Mouse (Mus musculus) neural tube, embryonic 11.5 days (tissue): ENCODE measurements at regions not wholly inside any gene's neighbourhood (a gene's known extent, or its start where the extent isn't known, plus 50 kb on each side); places are given as distances from the start of the nearest gene placed in this dataset.

ENCODE experiments used
- ATAC-seq: fragments of 200-750 bp; cut with Nextera tagmentation; 2 replicates; pipeline ENCODE4 v1.8.0; 2017; ENCODE audit warnings: moderate number of reproducible peaks, mild to moderate bottlenecking, moderate TSS enrichment, moderate library complexity; ENCODE audit not compliant: insufficient read depth, low FRiP score, low TSS enrichment
- DNase-seq: peaks from one replicate; pipeline ENCODE4 v3.0.0-alpha.2; 2015; ENCODE audit warnings: low spot score
- H3K27ac ChIP-seq: fragments of 300-500 bp; sonication (generic); 2 replicates; pipeline ENCODE4 v1.5.1; 2014; ENCODE audit warnings: low read depth, mild to moderate bottlenecking, low read length
- H3K27me3 ChIP-seq: fragments of 300-500 bp; sonication (generic); 2 replicates; pipeline ENCODE4 v1.6.1; 2014; ENCODE audit warnings: mild to moderate bottlenecking, low read length, mixed read lengths; ENCODE audit not compliant: control insufficient read depth, insufficient read depth
- H3K36me3 ChIP-seq: fragments of 300-500 bp; sonication (generic); 2 replicates; pipeline ENCODE4 v1.6.1; 2014; ENCODE audit warnings: mild to moderate bottlenecking, low read length, moderate library complexity, mixed read lengths; ENCODE audit not compliant: control insufficient read depth, insufficient read depth
- H3K4me1 ChIP-seq: fragments of 300-500 bp; sonication (generic); 2 replicates; pipeline ENCODE4 v1.6.1; 2014; ENCODE audit warnings: low read length, mixed read lengths; ENCODE audit not compliant: control insufficient read depth, insufficient read depth
- H3K4me2 ChIP-seq: fragments of 300-500 bp; sonication (generic); 2 replicates; pipeline ENCODE4 v1.6.1; 2014; ENCODE audit warnings: low read depth, mild to moderate bottlenecking, moderate library complexity
- H3K4me3 ChIP-seq: fragments of 300-500 bp; sonication (generic); 2 replicates; pipeline ENCODE4 v1.5.1; 2014; ENCODE audit warnings: low read depth, low read length
- H3K9ac ChIP-seq: fragments of 300-500 bp; sonication (generic); 2 replicates; pipeline ENCODE4 v1.6.1; 2014; ENCODE audit warnings: mild to moderate bottlenecking, low read length
- H3K9me3 ChIP-seq: fragments of 300-500 bp; sonication (generic); 2 replicates; pipeline ENCODE4 v1.6.1; 2016; ENCODE audit warnings: low read length; ENCODE audit not compliant: control insufficient read depth
- WGBS: fragments of 180-500 bp; shearing (Covaris S2); extraction: QIAGEN DNeasy Blood & Tissue Kit; methylation state at CpG from one replicate; pipeline ENCODE4 v1.1.7; 2014; 5-methylcytosine and 5-hydroxymethylcytosine counted together

DNA sequence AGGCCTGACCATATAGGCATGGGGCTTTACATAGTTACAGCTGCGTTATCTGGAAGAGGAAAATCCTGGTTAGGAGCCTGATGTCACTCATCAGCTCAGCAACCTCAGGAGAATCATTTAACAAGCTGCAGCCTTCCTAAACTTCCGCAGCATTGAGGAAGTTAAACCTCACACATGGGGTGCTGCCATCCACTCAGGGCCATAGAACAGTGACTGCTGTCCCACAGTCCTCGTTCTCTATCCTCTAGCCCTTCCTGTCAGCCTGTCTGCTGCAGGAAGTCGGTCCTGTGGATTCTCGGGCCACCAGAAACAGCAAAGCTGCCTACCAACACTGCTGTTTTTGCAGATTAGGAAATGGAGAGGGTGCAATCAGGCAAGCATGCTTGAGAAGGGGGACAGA is 91.8 kb upstream of the Zfp703 start:
- Histone ChIP-seq H3K4me1 (no peaks in the 10 kb centered on the region), H3K27ac (no peak overlapping the region), H3K9me3 (no peaks in the 10 kb centered on the region), H3K4me2 (no peak overlapping the region), H3K27me3 (no peaks in the 10 kb centered on the region), H3K4me3 (no peak overlapping the region), H3K36me3 (no peaks in the 10 kb centered on the region), H3K9ac (no peak overlapping the region)
- WGBS: 87% methylated on average over 5 of the region's 5 CpGs
- ATAC-seq: no peak
- DNase-seq: no peak

- no peak overlapping the region for H3K4me3 ChIP-seq
- no peak overlapping the region for H3K4me2 ChIP-seq
- no peaks in the 10 kb centered on the region for H3K27me3 ChIP-seq
- H3K27ac ChIP-seq: no peak overlapping the region
- no peaks in the 10 kb centered on the region for H3K4me1 ChIP-seq
- 76% methylated on average over 13 of the region's 13 CpGs for WGBS
- no peak for ATAC-seq
- H3K36me3 ChIP-seq: no peaks in the 10 kb centered on the region
- no peak overlapping the region for H3K9ac ChIP-seq
- H3K9me3 ChIP-seq: no peaks in the 10 kb centered on the region
- no peak for DNase-seq
These were observed 90.2 kb upstream of the Zfp703 start for GRCm38 (mm10) chr8:26886783-26887486.

DNA sequence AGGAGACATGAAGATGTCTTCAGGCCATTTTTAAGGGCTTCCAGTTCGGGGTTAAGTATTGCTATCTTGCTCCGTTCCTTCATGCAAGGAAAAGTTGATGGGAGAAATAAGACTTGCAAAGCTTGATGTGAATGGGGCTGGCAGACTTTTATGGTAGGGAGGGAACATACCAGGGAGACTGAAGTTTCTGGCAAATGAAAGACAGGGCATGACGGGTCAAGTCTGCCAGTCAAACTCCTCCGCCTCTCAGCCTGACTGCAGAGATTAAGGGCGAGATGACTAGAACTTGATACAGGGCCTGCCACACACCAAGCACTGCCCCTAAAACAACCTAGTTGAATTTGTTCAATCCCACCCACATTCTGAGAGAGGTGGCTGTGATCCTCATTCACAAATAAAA is 89.6 kb upstream of the Zfp703 start:
- Histone ChIP-seq H3K4me2 (no peak overlapping the region), H3K36me3 (no peaks in the 10 kb centered on the region), H3K4me1 (no peaks in the 10 kb centered on the region), H3K9ac (no peak overlapping the region), H3K27ac (no peak overlapping the region), H3K27me3 (no peaks in the 10 kb centered on the region), H3K9me3 (no peaks in the 10 kb centered on the region), H3K4me3 (no peak overlapping the region)
- no peak for DNase-seq
- 79% methylated on average over 5 of the region's 5 CpGs for WGBS
- ATAC-seq: no peak

DNA sequence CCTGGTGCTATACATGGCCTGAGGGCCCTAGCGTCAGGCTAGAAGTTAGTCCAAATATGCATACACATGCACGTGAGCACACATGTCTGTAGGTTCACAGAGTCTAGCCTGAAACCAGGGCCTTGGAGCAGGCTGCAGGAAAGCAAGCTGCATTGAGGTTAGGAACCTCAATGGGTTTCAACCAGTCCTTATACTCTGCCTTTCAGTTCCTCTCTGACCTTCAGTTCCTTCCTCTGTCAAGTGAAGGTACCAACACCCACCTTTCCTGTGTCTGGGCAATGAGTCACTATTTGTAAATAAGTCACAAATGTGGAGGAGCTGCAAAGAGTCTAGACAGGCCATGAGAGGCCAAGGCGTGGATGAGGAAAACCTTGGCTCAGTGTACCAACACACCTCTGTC is 89.1 kb upstream of the Zfp703 start:
- DNase-seq: no peak
- Histone ChIP-seq H3K9me3 (no peaks in the 10 kb centered on the region), H3K9ac (no peak overlapping the region), H3K4me1 (no peaks in the 10 kb centered on the region), H3K4me3 (no peak overlapping the region), H3K4me2 (no peak overlapping the region), H3K27ac (no peak overlapping the region), H3K36me3 (no peaks in the 10 kb centered on the region), H3K27me3 (no peaks in the 10 kb centered on the region)
- 86% methylated on average over 3 of the region's 3 CpGs for WGBS
- ATAC-seq: no peak

- no peak for ATAC-seq
- Histone ChIP-seq H3K4me1 (no peaks in the 10 kb centered on the region), H3K36me3 (no peaks in the 10 kb centered on the region), H3K4me2 (no peak overlapping the region), H3K9me3 (no peaks in the 10 kb centered on the region), H3K4me3 (no peak overlapping the region), H3K27ac (no peak overlapping the region), H3K9ac (no peak overlapping the region), H3K27me3 (no peaks in the 10 kb centered on the region)
- DNase-seq: no peak
- 70% methylated on average over 11 of the region's 11 CpGs for WGBS
These were observed 85.2 kb upstream of the Zfp703 start for GRCm38 (mm10) chr8:26891881-26892280.

DNA sequence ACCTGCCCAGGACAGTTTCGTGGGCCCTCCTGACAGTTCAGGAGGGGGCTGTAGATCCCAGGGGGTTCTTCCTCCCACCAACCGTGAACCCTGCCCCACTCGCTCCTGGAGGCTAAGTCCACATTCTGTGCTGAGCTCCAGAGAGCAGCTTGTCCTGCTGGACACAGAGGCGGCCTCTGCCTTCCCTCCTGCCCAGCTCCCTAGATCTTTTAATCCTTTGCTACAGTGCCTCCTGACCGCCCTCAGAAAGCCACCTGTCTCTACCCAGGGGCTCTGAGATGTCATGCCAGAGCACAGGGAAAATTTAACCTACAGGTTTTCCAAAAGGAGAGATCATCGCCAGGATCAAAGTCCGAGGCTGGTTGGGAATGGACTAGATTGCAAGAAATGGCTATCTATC is 84.7 kb upstream of the Zfp703 start:
- no peak for ATAC-seq
- Histone ChIP-seq H3K4me2 (no peak overlapping the region), H3K4me1 (no peaks in the 10 kb centered on the region), H3K36me3 (no peaks in the 10 kb centered on the region), H3K9ac (no peak overlapping the region), H3K27me3 (no peaks in the 10 kb centered on the region), H3K9me3 (no peaks in the 10 kb centered on the region), H3K4me3 (no peak overlapping the region), H3K27ac (no peak overlapping the region)
- WGBS: 66% methylated on average over 7 of the region's 7 CpGs
- no peak for DNase-seq

DNA sequence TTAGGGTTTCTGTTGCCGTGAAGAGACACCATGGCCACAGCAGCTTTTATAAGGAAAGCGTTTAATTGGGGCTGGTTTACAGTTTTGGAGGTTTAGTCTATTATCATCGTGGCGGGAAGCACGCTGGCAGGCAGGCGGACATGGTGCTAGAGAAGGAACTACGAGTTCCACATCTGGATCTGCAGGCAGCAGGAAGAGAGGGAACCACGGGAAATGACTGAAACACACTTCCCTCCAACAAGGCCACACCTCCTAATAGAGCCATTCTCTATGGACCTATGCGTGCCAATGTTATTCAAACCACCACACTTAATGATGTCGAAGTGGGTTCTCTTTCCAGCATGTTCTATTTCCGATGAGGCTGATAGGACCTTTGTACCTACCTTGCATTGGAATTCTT is 81.3 kb upstream of the Zfp703 start:
- Histone ChIP-seq H3K9me3 (no peaks in the 10 kb centered on the region), H3K9ac (no peak overlapping the region), H3K27ac (no peak overlapping the region), H3K4me1 (no peaks in the 10 kb centered on the region), H3K4me2 (no peak overlapping the region), H3K36me3 (no peaks in the 10 kb centered on the region), H3K27me3 (no peaks in the 10 kb centered on the region), H3K4me3 (no peak overlapping the region)
- DNase-seq: no peak
- no peak for ATAC-seq
- 91% methylated on average over 11 of the region's 11 CpGs for WGBS

DNA sequence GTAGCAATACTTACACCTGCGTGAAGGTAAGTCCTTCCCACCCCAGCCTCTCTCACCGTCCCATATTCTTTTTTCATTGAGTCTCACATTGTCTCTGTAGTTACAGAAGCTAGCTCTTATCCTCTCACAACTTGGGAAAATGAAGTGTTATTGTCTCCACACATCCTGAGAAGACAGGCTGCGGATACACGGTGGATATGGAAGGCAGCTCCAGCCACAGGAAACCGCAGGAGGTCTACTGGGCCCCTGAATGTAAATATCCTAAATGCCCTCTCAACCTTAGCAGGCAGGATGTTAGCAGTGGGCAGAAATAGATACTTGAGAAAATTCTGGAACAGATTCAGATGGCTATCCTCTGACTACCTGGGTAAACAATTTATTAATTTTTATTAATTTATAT is 73.8 kb upstream of the Zfp703 start:
- Histone ChIP-seq H3K36me3 (no peaks in the 10 kb centered on the region), H3K4me2 (no peak overlapping the region), H3K4me1 (no peaks in the 10 kb centered on the region), H3K9me3 (no peaks in the 10 kb centered on the region), H3K27ac (no peak overlapping the region), H3K27me3 (no peaks in the 10 kb centered on the region), H3K9ac (no peak overlapping the region), H3K4me3 (no peak overlapping the region)
- 67% methylated on average over 5 of the region's 5 CpGs for WGBS
- DNase-seq (no peak), ATAC-seq (no peak)

- 87% methylated on average over 4 of the region's 4 CpGs for WGBS
- DNase-seq: no peak
- H3K9me3 ChIP-seq: no peaks in the 10 kb centered on the region
- H3K36me3 ChIP-seq: no peaks in the 10 kb centered on the region
- no peak overlapping the region for H3K9ac ChIP-seq
- H3K27me3 ChIP-seq: no peaks in the 10 kb centered on the region
- H3K4me3 ChIP-seq: no peak overlapping the region
- H3K4me2 ChIP-seq: no peak overlapping the region
- H3K4me1 ChIP-seq: no peaks in the 10 kb centered on the region
- no peak for ATAC-seq
- H3K27ac ChIP-seq: no peak overlapping the region
These were observed 70.9 kb upstream of the Zfp703 start for GRCm38 (mm10) chr8:26906257-26906656.
